Mouse (Mus musculus): ENCODE measurements around the gene Vmn1r230. TPM values are rescaled to one million over a fixed set of nuclear protein-coding genes. Genes with fewer than 3 reads are reported as not detected.

The Vmn1r230 gene
- not detected for total RNA-seq (2021)
- long read RNA-seq, experiment 1: 0 reads
- long read RNA-seq, experiment 2: 0 reads

- no peak for DNase-seq (ENCODE audit: low spot score in 2 of 2)
These were observed at the start of gene Vmn1r230 for GRCm38 (mm10) chr17:20840144-20840543. Gene Vmn1r230 (plus strand): TSS chr17:20840444.

DNA sequence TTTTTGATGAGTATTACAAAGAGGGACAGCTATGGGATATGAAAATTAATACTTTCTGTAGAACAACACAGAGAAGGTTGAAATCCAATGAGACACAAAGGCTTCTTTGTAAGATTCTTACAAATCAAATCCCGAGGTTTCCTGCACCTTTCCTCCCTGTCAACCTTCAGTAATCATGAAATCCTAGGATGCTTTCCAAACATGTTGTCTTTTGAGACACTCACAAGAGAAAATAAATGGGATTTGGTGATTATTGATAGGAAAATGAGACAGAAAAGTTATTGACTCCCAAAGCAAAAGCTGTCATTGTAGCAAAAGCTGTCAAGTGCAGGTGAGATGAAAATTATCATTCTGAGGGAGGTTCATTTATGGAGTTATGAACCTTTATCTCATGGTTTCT is 29.0 kb upstream of the Vmn1r230 start, which contains the start of gene Vmn1r229:
TSS of gene Vmn1r229 (plus strand) at position 301 of the 400 bp plus-strand sequence.
- no peak for DNase-seq (ENCODE audit: low spot score in 2 of 2)

Other genes starting within 250 kb of the Vmn1r230 start
- not detected for gene Vmn2r110, start 244.0 kb upstream of the Vmn1r230 start, total RNA-seq (2021)
- gene Fpr-rs3, start 215.6 kb upstream of the Vmn1r230 start, total RNA-seq (2021): not detected
- gene Vmn1r226, start 157.6 kb upstream of the Vmn1r230 start, total RNA-seq (2021): not detected
- gene Vmn1r227, start 110.6 kb upstream of the Vmn1r230 start, total RNA-seq (2021): not detected
- not detected for gene Vmn1r228, start 54.3 kb upstream of the Vmn1r230 start, total RNA-seq (2021)
- gene Vmn1r229, start 28.9 kb upstream of the Vmn1r230 start, total RNA-seq (2021): not detected
- not detected for gene Vmn1r231, start 64.6 kb downstream of the Vmn1r230 start, total RNA-seq (2021)
- gene Vmn1r232, start 79.3 kb downstream of the Vmn1r230 start, total RNA-seq (2021): not detected
- 100 to 1,000 TPM; 222 to 330 TPM for gene Ppp2r1a, start 104.9 kb downstream of the Vmn1r230 start, total RNA-seq (2021)
- not detected for gene Vmn1r233, start 156.0 kb downstream of the Vmn1r230 start, total RNA-seq (2021)
- gene Zfp160, start 168.5 kb downstream of the Vmn1r230 start, total RNA-seq (2021): 10 to 100 TPM; 14.5 to 16.9 TPM